Mouse (Mus musculus): Measurements from ENCODE around the gene Oas1g.
"Not testable (repeated sequence)": the region's sequence is repeated elsewhere in the genome, so short reads cannot be mapped to it uniquely, and the experiment has no call there.

DNA sequence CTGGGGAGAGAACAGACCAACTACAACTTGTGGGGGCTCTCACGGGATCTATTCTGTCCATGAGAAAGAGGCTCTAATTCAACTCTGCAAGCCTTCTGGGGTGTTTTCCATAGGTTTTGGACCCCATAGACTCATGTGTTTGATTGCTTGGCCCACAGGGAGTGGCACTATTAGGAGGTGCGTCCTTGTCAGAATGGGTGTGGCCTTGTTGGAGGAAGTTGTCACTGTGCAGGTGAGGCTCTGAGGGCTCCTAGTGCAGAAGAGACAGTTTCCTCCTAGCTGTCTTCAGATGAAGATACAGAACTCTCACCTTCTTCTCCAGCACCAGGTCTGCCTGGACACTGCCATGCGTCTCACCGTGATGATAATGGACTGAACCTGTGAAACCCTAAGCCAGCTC lies 37.1 kb upstream of the Oas1g start:
- TF ChIP-seq CTCF (IDR thresholded peaks at IDR 0.05; ENCODE audit: extremely low read depth, insufficient read depth, insufficient read length, insufficient replicate concordance); POLR2A (IDR thresholded peaks at IDR 0.05; ENCODE audit: low read depth, low read length): not testable (repeated sequence)

Data from spleen, adult 2 months (tissue).